Mouse (Mus musculus): ENCODE data around the gene Rab40c. TPM values are rescaled to one million over a fixed set of nuclear protein-coding genes. Genes with fewer than 3 reads are reported as not detected.
A peak's percentile ranks its signal among the peaks of the same experiment; 100 is the strongest.

Rab40c gene
- polyA plus RNA-seq, 1 experiment from 2014 or later: 15.8 TPM

DNA sequence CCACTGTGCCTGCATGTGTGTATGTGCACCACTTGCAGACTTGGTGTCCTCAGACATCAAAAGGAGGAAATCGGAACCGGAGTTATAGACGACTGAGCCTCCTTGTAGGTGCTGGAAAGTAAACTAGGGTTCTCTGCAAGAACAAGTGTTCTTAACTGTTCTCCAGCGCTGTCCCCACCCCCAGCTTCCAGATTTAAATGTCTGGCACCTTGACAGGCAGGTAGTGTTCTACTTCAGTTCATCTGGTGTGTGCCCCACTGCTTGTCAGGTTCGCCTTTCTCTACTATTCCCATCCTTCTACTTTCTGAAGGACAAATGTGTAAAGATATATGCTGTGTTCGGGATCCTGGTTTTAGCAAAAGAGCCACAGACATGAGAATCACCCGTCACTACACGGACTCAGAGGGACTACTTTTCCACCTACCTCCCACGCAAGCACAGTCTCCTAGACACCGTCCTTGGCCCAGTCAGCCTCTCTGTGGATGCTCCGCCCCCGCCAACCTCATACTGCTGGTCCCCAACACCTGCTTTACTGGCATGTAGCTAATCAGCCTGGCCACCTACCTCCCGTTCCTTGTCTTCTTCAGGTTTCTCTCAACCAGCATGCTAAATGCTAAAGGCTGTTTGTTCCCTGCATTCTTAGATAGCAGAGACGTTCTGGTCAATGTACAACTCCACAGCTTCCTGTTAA is 6.2 kb downstream of the Rab40c start:
- peaks cover 19% of the 10 kb centered on the region for H3K4me1 ChIP-seq (replicated peaks; ENCODE audit: control insufficient read depth, insufficient read depth, low read length)
- H3K9me3 ChIP-seq (ENCODE audit: control insufficient read depth): no peaks in the 10 kb centered on the region
- TF ChIP-seq CTCF (IDR thresholded peaks at IDR 0.05; ENCODE audit: low read depth): no peak
- peak overlapping the region; percentile 50 for H3K27ac ChIP-seq (ENCODE audit: low read depth, low read length)
- WGBS: 69% methylated on average over 14 of the region's 14 CpGs
- no peak overlapping the region for H3K9ac ChIP-seq (ENCODE audit: low read depth, low read length)
- H3K36me3 ChIP-seq (ENCODE audit: control insufficient read depth, insufficient read depth): no peaks in the 10 kb centered on the region
- no peak for ATAC-seq
- H3K4me2 ChIP-seq (replicated peaks; ENCODE audit: low read depth): peak overlapping the region; percentile 32
- H3K4me3 ChIP-seq (ENCODE audit: low read depth, low read length): no peak overlapping the region
- H3K27me3 ChIP-seq (replicated peaks; ENCODE audit: control insufficient read depth, insufficient read depth, low read length): no peaks in the 10 kb centered on the region

DNA sequence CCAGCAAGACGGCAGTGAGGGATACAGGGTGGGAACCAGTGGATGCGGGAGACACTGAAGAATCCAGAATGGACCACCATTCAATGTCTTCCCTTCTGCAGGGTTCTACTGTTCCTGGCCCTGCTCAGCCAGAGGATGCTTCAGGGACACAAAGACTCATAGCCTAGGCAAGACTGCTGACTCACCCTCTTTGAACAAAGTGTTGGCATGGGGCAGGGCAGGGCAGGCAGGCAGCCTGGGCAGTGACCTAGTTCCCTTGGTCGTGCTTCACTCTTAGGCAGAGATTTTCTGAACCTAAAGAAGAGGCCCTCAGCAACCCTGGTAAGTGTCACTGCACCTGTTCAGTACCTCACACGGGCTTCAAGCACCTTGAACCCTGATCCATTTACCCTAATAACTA is 7.7 kb downstream of the Rab40c start:
- TF ChIP-seq CTCF (IDR thresholded peaks at IDR 0.05; ENCODE audit: low read depth): no peak
- Histone ChIP-seq H3K4me1 (replicated peaks; ENCODE audit: control insufficient read depth, insufficient read depth, low read length) (peaks cover 10% of the 10 kb centered on the region), H3K27me3 (replicated peaks; ENCODE audit: control insufficient read depth, insufficient read depth, low read length) (no peaks in the 10 kb centered on the region), H3K4me2 (replicated peaks; ENCODE audit: low read depth) (no peak overlapping the region), H3K36me3 (ENCODE audit: control insufficient read depth, insufficient read depth) (no peaks in the 10 kb centered on the region), H3K9ac (ENCODE audit: low read depth, low read length) (no peak overlapping the region), H3K9me3 (ENCODE audit: control insufficient read depth) (no peaks in the 10 kb centered on the region), H3K27ac (ENCODE audit: low read depth, low read length) (peak overlapping the region; percentile 62; the same call in 1 of the 2 replicates), H3K4me3 (ENCODE audit: low read depth, low read length) (no peak overlapping the region)
- ATAC-seq: peak; percentile 34
- WGBS: 64% methylated on average over 4 of the region's 4 CpGs

DNA sequence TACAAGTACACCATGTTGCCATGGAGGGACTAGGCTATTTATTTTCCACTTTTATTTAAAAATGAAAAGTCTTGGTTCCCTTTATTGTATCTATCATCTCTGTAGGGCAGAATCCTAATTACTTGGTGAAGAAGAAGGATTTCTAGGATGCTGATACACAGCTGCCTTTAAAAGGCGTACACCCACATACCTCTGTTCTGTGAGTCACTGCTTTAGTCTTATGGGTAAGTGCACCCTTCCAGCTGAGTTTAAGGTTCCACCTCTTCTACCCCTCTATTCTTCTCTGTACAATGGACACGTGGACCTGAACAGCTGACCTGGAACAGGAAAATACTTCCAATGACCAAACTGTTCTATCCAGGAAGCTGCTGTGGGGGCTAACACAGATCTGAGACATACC is 11.9 kb downstream of the Rab40c start:
- 89% methylated on average over 2 of the region's 2 CpGs for WGBS
- no peak overlapping the region for H3K4me3 ChIP-seq (ENCODE audit: low read depth, low read length)
- no peak overlapping the region for H3K27ac ChIP-seq (ENCODE audit: low read depth, low read length)
- H3K27me3 ChIP-seq (replicated peaks; ENCODE audit: control insufficient read depth, insufficient read depth, low read length): no peaks in the 10 kb centered on the region
- H3K9me3 ChIP-seq (ENCODE audit: control insufficient read depth): no peaks in the 10 kb centered on the region
- peaks cover 6% of the 10 kb centered on the region for H3K4me1 ChIP-seq (replicated peaks; ENCODE audit: control insufficient read depth, insufficient read depth, low read length)
- no peak overlapping the region for H3K9ac ChIP-seq (ENCODE audit: low read depth, low read length)
- ATAC-seq: no peak
- H3K4me2 ChIP-seq (replicated peaks; ENCODE audit: low read depth): no peak overlapping the region
- TF ChIP-seq CTCF (IDR thresholded peaks at IDR 0.05; ENCODE audit: low read depth): no peak
- no peaks in the 10 kb centered on the region for H3K36me3 ChIP-seq (ENCODE audit: control insufficient read depth, insufficient read depth)

DNA sequence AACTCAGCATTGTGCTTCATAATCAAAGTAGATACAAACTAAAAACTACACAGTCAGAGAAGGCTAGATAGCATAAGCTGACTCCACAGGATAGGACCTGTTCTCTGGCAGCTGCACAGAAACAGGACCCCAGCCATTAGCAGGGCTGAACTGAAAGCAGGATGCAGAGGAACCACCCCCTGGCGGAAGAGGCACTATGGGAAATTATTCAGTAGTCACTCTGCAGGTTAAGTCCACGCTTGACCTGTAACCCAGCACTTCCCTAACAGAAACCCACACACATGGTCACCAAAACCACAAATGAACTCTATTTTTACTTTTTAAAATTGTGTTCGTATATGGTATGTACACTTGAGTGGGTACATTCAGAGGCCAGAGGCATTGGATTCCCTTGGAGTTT is 16.5 kb downstream of the Rab40c start:
- H3K9ac ChIP-seq (ENCODE audit: low read depth, low read length): no peak overlapping the region
- no peak overlapping the region for H3K27ac ChIP-seq (ENCODE audit: low read depth, low read length)
- TF ChIP-seq CTCF (IDR thresholded peaks at IDR 0.05; ENCODE audit: low read depth): no peak
- H3K4me1 ChIP-seq (replicated peaks; ENCODE audit: control insufficient read depth, insufficient read depth, low read length): no peaks in the 10 kb centered on the region
- no peak for ATAC-seq
- H3K36me3 ChIP-seq (ENCODE audit: control insufficient read depth, insufficient read depth): peaks cover 5% of the 10 kb centered on the region; the same call in 1 of the 2 replicates
- 88% methylated on average over 3 of the region's 3 CpGs for WGBS
- H3K4me3 ChIP-seq (ENCODE audit: low read depth, low read length): no peak overlapping the region
- H3K9me3 ChIP-seq (ENCODE audit: control insufficient read depth): no peaks in the 10 kb centered on the region
- H3K4me2 ChIP-seq (replicated peaks; ENCODE audit: low read depth): no peak overlapping the region
- no peaks in the 10 kb centered on the region for H3K27me3 ChIP-seq (replicated peaks; ENCODE audit: control insufficient read depth, insufficient read depth, low read length)

DNA sequence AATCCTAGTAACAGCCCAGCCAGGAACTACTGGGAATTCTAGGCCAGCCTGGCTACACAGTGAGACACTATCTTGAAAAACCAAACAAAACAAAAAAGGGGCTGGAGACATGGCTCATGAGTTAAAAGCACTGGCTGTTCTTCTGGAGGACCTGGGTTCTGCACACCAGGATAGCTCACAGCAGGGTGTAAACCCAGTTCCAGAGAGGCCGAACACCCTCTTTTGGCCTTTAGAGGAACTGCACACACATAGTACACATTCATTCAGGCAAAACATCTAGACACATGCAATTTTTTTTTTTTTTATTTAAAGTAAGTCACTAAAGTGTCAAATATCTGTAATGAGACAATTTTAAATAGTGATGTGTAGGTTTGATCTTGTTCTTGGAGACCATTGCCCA is 19.3 kb downstream of the Rab40c start:
- H3K9ac ChIP-seq (ENCODE audit: low read depth, low read length): no peak overlapping the region
- H3K27ac ChIP-seq (ENCODE audit: low read depth, low read length): no peak overlapping the region
- H3K4me3 ChIP-seq (ENCODE audit: low read depth, low read length): no peak overlapping the region
- no peak; the same call in 1 of the 2 replicates for TF ChIP-seq CTCF (IDR thresholded peaks at IDR 0.05; ENCODE audit: low read depth)
- no peak for ATAC-seq
- 97% methylated on average over 1 of the region's 1 CpGs for WGBS
- H3K9me3 ChIP-seq (ENCODE audit: control insufficient read depth): no peaks in the 10 kb centered on the region
- no peaks in the 10 kb centered on the region for H3K4me1 ChIP-seq (replicated peaks; ENCODE audit: control insufficient read depth, insufficient read depth, low read length)
- H3K27me3 ChIP-seq (replicated peaks; ENCODE audit: control insufficient read depth, insufficient read depth, low read length): no peaks in the 10 kb centered on the region
- no peak overlapping the region for H3K4me2 ChIP-seq (replicated peaks; ENCODE audit: low read depth)
- peaks cover 5% of the 10 kb centered on the region; the same call in 1 of the 2 replicates for H3K36me3 ChIP-seq (ENCODE audit: control insufficient read depth, insufficient read depth)

DNA sequence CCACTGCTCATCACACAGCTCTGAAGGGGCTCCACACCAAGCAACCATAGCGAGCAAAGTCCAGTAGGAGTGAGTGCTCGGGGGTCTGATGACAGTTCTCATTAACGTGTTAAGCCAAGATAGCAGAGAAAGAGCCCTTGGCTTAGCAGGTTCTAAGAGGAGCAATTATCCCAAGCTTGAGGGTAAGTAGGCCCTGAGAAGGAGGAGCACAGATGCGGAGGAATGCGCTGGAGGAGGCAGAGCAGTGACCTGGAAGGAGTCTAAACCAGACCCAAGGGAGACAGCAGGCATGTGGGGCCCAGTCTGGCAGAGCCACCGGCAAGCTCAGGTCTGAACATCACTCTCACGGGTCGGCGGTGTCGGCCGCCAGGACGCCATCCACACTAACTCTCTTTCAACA is 23.6 kb downstream of the Rab40c start:
- WGBS: 76% methylated on average over 12 of the region's 12 CpGs
- no peaks in the 10 kb centered on the region for H3K9me3 ChIP-seq (ENCODE audit: control insufficient read depth)
- no peak for ATAC-seq

More for the DNA sequence above, 23.6 kb downstream of the Rab40c start:
- H3K4me2 ChIP-seq (replicated peaks; ENCODE audit: low read depth): no peak overlapping the region
- peaks cover 6% of the 10 kb centered on the region; the same call in 1 of the 2 replicates for H3K36me3 ChIP-seq (ENCODE audit: control insufficient read depth, insufficient read depth)
- no peaks in the 10 kb centered on the region for H3K4me1 ChIP-seq (replicated peaks; ENCODE audit: control insufficient read depth, insufficient read depth, low read length)
- no peak overlapping the region for H3K27ac ChIP-seq (ENCODE audit: low read depth, low read length)
- H3K27me3 ChIP-seq (replicated peaks; ENCODE audit: control insufficient read depth, insufficient read depth, low read length): no peaks in the 10 kb centered on the region
- no peak for TF ChIP-seq CTCF (IDR thresholded peaks at IDR 0.05; ENCODE audit: low read depth)
- H3K4me3 ChIP-seq (ENCODE audit: low read depth, low read length): no peak overlapping the region
- no peak overlapping the region for H3K9ac ChIP-seq (ENCODE audit: low read depth, low read length)
